Mouse (Mus musculus): ENCODE measurements at regions not wholly inside any gene's neighbourhood (a gene's known extent, or its start where the extent isn't known, plus 50 kb on each side); places are given as distances from the start of the nearest gene placed in this dataset.

- TF ChIP-seq POLR2A (IDR thresholded peaks at IDR 0.05; ENCODE audit: borderline replicate concordance, control insufficient read depth, low read depth, low read length) (no peak), CTCF (IDR thresholded peaks at IDR 0.05; ENCODE audit: control insufficient read depth, insufficient read depth, low read length) (no peak)
These were observed 146.9 kb downstream of the Tm2d1 start for GRCm38 (mm10) chr4:98236006-98236783.
